Mouse (Mus musculus): ENCODE results near the gene Pde6d.
"Not testable (repeated sequence)": the region's sequence is repeated elsewhere in the genome, so short reads cannot be mapped to it uniquely, and the experiment has no call there.

DNA sequence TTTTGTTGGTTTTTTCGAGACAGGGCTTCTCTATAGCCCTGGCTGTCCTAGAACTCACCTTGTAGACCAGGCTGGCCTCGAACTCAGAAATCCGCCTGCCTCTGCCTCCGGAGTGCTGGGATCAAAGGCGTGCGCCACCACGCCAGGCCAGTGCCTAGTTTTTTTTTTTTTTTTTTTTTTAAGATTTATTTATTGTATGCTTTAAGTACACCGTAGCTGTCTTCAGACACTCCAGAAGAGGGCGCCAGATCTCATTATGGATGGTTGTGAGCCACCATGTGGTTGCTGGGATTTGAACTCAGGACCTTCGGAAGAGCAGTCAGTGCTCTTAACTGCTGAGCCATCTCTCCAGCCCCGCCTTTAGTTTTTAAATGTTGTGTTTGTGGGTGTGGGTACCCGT is 42.8 kb downstream of the Pde6d start:
- not testable (repeated sequence) for TF ChIP-seq CTCF (IDR thresholded peaks at IDR 0.05; ENCODE audit: borderline replicate concordance, extremely low read depth, insufficient read depth, insufficient read length); POLR2A (IDR thresholded peaks at IDR 0.05; ENCODE audit: borderline replicate concordance, extremely low read depth, insufficient read depth, insufficient read length, poor library complexity, severe bottlenecking)

Measured in brain, embryonic 14.5 days (tissue).